Mouse (Mus musculus) hindbrain, embryonic 14.5 days (tissue): ENCODE measurements around the gene Plxna4. TPM values are rescaled to one million over a fixed set of nuclear protein-coding genes. Genes with fewer than 3 reads are reported as not detected.

Experiments
- ATAC-seq: fragments of 200-750 bp; cut with Nextera tagmentation; 2 replicates; pipeline ENCODE4 v1.8.0; 2017; ENCODE audit warnings: moderate number of reproducible peaks, mild to moderate bottlenecking, moderate TSS enrichment, moderate library complexity; ENCODE audit not compliant: low FRiP score
- DNase-seq: peaks from one replicate; pipeline ENCODE4 v3.0.0-alpha.2; 2015; ENCODE audit warnings: low spot score
- H3K27ac ChIP-seq: fragments of 300-500 bp; sonication (generic); 2 replicates; pipeline ENCODE4 v1.5.1; 2014; ENCODE audit warnings: mild to moderate bottlenecking, moderate library complexity
- H3K27me3 ChIP-seq: fragments of 300-500 bp; sonication (generic); 2 replicates; pipeline ENCODE4 v1.6.1; 2014; ENCODE audit warnings: mild to moderate bottlenecking, low read length, mixed read lengths; ENCODE audit not compliant: control insufficient read depth, insufficient read depth
- H3K36me3 ChIP-seq: fragments of 300-500 bp; sonication (generic); replicated peaks from 2 replicates; pipeline ENCODE4 v1.6.1; 2014; ENCODE audit not compliant: control insufficient read depth, insufficient read depth
- H3K4me1 ChIP-seq: fragments of 300-500 bp; sonication (generic); replicated peaks from 2 replicates; pipeline ENCODE4 v1.6.1; 2014; ENCODE audit warnings: antibody characterized with exemption, low read length, mixed read lengths; ENCODE audit not compliant: control insufficient read depth, insufficient read depth
- H3K4me2 ChIP-seq: fragments of 300-500 bp; sonication (generic); replicated peaks from 2 replicates; pipeline ENCODE4 v1.6.1; 2014; ENCODE audit warnings: mild to moderate bottlenecking, moderate library complexity
- H3K4me3 ChIP-seq: fragments of 300-500 bp; sonication (generic); replicated peaks from 2 replicates; pipeline ENCODE4 v1.5.1; 2014; ENCODE audit warnings: mild to moderate bottlenecking, low read length
- H3K9ac ChIP-seq: fragments of 300-500 bp; sonication (generic); 2 replicates; pipeline ENCODE4 v1.6.1; 2014
- H3K9me3 ChIP-seq: fragments of 300-500 bp; sonication (generic); 2 replicates; pipeline ENCODE4 v1.6.1; 2016; ENCODE audit warnings: low read length; ENCODE audit not compliant: control insufficient read depth
- WGBS: fragments of 180-500 bp; shearing (Covaris S2); extraction: QIAGEN DNeasy Blood & Tissue Kit; methylation state at CpG from one replicate; pipeline ENCODE4 v1.1.7; 2014; 5-methylcytosine and 5-hydroxymethylcytosine counted together
- polyA plus RNA-seq: library from polyadenylated mRNA; unstranded; fragments of >200 nt; fragmentation: Nextera tagmentation; extraction: Ambion mirVana; gene quantifications from 2 replicates; pipeline ENCODE4 v1.2.1, GENCODE M21; 2014

The Plxna4 gene
- polyA plus RNA-seq, 1 experiment from 2014 or later = 25.7 TPM

DNA sequence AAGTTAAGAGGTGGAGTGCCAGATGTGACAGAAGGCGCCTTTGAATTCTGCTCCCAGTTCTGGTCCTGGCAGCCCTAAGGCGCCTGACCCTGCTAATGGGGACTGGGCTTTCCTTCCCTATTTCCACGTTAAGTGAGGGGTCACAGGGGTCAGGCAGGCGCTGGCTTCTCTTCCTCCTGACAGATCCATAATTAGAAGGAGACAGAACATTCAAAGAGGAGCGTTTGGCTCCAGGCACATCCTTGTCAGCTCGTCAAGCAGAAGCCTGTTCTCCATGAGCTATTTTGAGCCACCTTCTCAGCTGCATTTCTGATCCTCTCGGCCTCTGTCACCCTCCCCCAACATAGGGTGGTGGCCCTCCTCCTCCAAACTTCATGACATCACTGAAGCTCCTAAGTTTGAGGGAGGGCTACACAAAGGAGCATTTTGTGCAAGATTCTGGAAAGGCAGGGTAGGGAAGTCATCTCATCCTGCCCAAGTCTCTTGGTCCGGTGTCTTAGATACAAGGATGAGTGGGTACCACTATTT, 249.5 kb downstream of the Plxna4 start:
- Histone ChIP-seq H3K27me3 (no peaks in the 10 kb centered on the region), H3K27ac (no peak overlapping the region), H3K36me3 (no peaks in the 10 kb centered on the region), H3K4me1 (peaks cover 3% of the 10 kb centered on the region; the same call in 1 of the 2 replicates), H3K4me3 (no peak overlapping the region), H3K9me3 (no peaks in the 10 kb centered on the region), H3K9ac (no peak overlapping the region), H3K4me2 (no peak overlapping the region)
- DNase-seq = no peak
- WGBS = 49% methylated on average over 8 of the region's 8 CpGs
- ATAC-seq = no peak

DNA sequence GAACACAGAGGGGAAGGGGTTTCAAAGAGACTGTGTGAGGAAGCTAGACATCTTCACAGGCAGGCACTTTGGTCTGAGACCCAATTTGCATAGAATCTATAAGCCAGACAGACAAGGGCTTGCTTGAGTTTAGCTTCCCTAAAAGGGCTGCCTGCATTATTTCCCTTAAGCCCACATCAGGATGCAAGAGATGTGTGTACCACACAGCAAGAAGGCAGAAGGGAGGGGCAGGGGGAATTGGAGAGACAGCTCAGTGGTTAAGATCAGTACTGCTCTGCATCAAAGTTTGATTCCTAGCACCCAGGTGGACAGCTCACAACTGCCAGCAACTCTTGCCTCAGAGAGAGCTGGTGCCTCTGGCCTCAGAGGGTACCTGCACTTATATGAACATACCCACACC, 256.7 kb downstream of the Plxna4 start:
- Histone ChIP-seq H3K36me3 (no peaks in the 10 kb centered on the region), H3K4me1 (peaks cover 21% of the 10 kb centered on the region), H3K4me2 (no peak overlapping the region), H3K27me3 (no peaks in the 10 kb centered on the region), H3K9me3 (no peaks in the 10 kb centered on the region), H3K4me3 (no peak overlapping the region), H3K9ac (no peak overlapping the region), H3K27ac (no peak overlapping the region)
- ATAC-seq = no peak
- DNase-seq = no peak

- no peak for ATAC-seq
- H3K4me1 ChIP-seq = peaks cover 21% of the 10 kb centered on the region
- WGBS = 74% methylated on average over 9 of the region's 9 CpGs
These were observed 257.8 kb downstream of the Plxna4 start for GRCm38 (mm10) chr6:32330034-32330795.

GRCm38 (mm10) chr6:32328028-32328427, 260.0 kb downstream of the Plxna4 start:
- H3K27me3 ChIP-seq = no peaks in the 10 kb centered on the region
- 0 out of 2 replicates have a peak overlapping the region, but pooled peaks have one; percentile 6 for H3K4me2 ChIP-seq
- peak; percentile 70; the same call in 1 of the 2 replicates for ATAC-seq
- H3K9ac ChIP-seq = no peak overlapping the region
- 3% methylated on average over 8 of the region's 8 CpGs for WGBS
- DNase-seq = peak; percentile 83
- H3K9me3 ChIP-seq = no peaks in the 10 kb centered on the region
- H3K36me3 ChIP-seq = no peaks in the 10 kb centered on the region
- no peak overlapping the region for H3K27ac ChIP-seq
- H3K4me1 ChIP-seq = peaks cover 21% of the 10 kb centered on the region
- H3K4me3 ChIP-seq = no peak overlapping the region

More at GRCm38 (mm10) chr6:32330034-32330795, 257.8 kb downstream of the Plxna4 start:
- no peak overlapping the region for H3K27ac ChIP-seq
- H3K9ac ChIP-seq = no peak overlapping the region; the same call in 1 of the 2 replicates
- no peak for DNase-seq
- H3K4me3 ChIP-seq = no peak overlapping the region
- H3K4me2 ChIP-seq = no peak overlapping the region
- no peaks in the 10 kb centered on the region for H3K27me3 ChIP-seq
- H3K36me3 ChIP-seq = no peaks in the 10 kb centered on the region
- no peaks in the 10 kb centered on the region for H3K9me3 ChIP-seq

- ATAC-seq (no peak), DNase-seq (no peak)
- no peaks in the 10 kb centered on the region for H3K27me3 ChIP-seq
- H3K9me3 ChIP-seq = no peaks in the 10 kb centered on the region
- WGBS = 27% methylated on average over 5 of the region's 5 CpGs
- no peak overlapping the region for H3K27ac ChIP-seq
- peaks cover 21% of the 10 kb centered on the region for H3K4me1 ChIP-seq
- no peaks in the 10 kb centered on the region for H3K36me3 ChIP-seq
- no peak overlapping the region for H3K9ac ChIP-seq
- H3K4me3 ChIP-seq = no peak overlapping the region
- H3K4me2 ChIP-seq = no peak overlapping the region
These were observed 260.8 kb downstream of the Plxna4 start for GRCm38 (mm10) chr6:32327173-32327572.

DNA sequence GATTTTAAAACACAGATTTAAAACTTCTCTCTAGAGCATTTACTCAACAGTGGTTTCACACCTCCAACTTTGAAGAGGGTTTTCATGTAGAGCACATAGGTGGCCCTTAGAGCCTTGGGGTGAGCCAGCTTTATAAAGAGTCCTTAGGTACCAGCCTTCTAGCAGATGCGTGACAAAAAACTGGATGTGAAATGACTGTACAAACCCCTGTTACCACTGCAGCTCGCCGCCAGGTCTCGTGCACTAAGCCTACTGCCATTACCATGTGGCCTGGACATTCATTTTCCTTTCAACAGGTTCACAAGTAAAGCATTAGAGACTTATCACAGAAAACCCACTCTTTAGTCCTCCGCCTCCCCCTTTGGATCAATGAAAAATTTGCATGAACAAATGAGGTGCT, 261.6 kb downstream of the Plxna4 start:
- DNase-seq (no peak), ATAC-seq (no peak)
- no peaks in the 10 kb centered on the region for H3K27me3 ChIP-seq
- no peak overlapping the region for H3K4me3 ChIP-seq
- peaks cover 21% of the 10 kb centered on the region for H3K4me1 ChIP-seq
- H3K9ac ChIP-seq = no peak overlapping the region
- no peak overlapping the region for H3K27ac ChIP-seq
- H3K9me3 ChIP-seq = no peaks in the 10 kb centered on the region
- no peaks in the 10 kb centered on the region for H3K36me3 ChIP-seq
- WGBS = 91% methylated on average over 5 of the region's 5 CpGs
- H3K4me2 ChIP-seq = no peak overlapping the region

GRCm38 (mm10) chr6:32325851-32326250, 262.1 kb downstream of the Plxna4 start:
- Histone ChIP-seq H3K4me2 (no peak overlapping the region), H3K4me1 (peaks cover 21% of the 10 kb centered on the region), H3K27me3 (no peaks in the 10 kb centered on the region), H3K4me3 (no peak overlapping the region), H3K36me3 (no peaks in the 10 kb centered on the region), H3K9ac (no peak overlapping the region), H3K27ac (no peak overlapping the region), H3K9me3 (no peaks in the 10 kb centered on the region)
- no peak for ATAC-seq
- WGBS = 82% methylated on average over 7 of the region's 7 CpGs
- no peak for DNase-seq

DNA sequence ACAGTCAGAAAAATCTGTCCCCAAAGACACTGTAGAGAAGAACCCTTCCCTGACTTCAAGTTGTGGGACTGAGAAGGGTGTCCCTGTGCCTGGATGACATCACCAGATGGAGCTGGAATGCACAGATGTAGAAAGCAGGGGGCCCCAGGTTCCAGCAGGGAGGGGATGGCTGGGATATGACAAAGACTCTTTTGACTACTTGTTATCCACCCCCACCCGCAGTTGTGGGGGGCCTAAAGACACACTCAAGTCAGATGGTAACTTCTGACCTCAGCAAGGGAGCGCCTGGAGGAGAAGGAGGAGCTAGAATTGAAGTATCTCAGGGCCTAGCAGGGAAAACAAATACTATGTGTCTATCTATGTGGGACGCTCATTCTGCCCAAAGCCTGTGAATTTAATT, 266.8 kb downstream of the Plxna4 start:
- no peak for ATAC-seq
- no peak overlapping the region for H3K4me3 ChIP-seq

GRCm38 (mm10) chr6:32320254-32320653, 267.7 kb downstream of the Plxna4 start:
- Histone ChIP-seq H3K27ac (no peak overlapping the region), H3K4me2 (no peak overlapping the region), H3K36me3 (no peaks in the 10 kb centered on the region), H3K9me3 (no peaks in the 10 kb centered on the region), H3K27me3 (no peaks in the 10 kb centered on the region), H3K4me1 (peaks cover 10% of the 10 kb centered on the region; the same call in 1 of the 2 replicates), H3K9ac (no peak overlapping the region), H3K4me3 (no peak overlapping the region)
- DNase-seq (no peak), ATAC-seq (no peak)
- WGBS = 41% methylated on average over 3 of the region's 3 CpGs

More for the DNA sequence above, 266.8 kb downstream of the Plxna4 start:
- Histone ChIP-seq H3K27ac (no peak overlapping the region), H3K4me1 (0 out of 2 replicates have a peak, but pooled peaks cover 7% of the 10 kb centered on the region), H3K27me3 (no peaks in the 10 kb centered on the region), H3K4me2 (no peak overlapping the region), H3K9me3 (no peaks in the 10 kb centered on the region), H3K9ac (no peak overlapping the region), H3K36me3 (no peaks in the 10 kb centered on the region)
- 60% methylated on average over 3 of the region's 3 CpGs for WGBS
- DNase-seq = no peak
